ENCODE assay signal across 8 mouse cellular contexts in genomic region chr6:142386285-142387010, GRCm38 (mm10). TPM values are rescaled to one million over a fixed set of nuclear protein-coding genes. Genes with fewer than 3 reads are reported as not detected.
DNase-seq lines count a peak whose midpoint lies in the region; ATAC-seq and TF ChIP-seq lines count a peak whose summit lies in the region.

No protein-coding gene starts in this region.

- peak overlapping the region; percentile 98 to 99 for H3K4me3 ChIP-seq in heart, embryonic 14.5 days (ENCODE audit: control insufficient read depth in 1 of 2, insufficient read depth in 1 of 2, low read depth in 1 of 2, low read length in 2 of 2)
- H3K4me3 ChIP-seq in MEL (ENCODE audit: control insufficient read depth in 1 of 2, insufficient read depth in 1 of 2, low read depth in 2 of 2, low read length in 2 of 2), result peak overlapping the region; percentile 62 to 86

- no peak for DNase-seq in heart, postnatal 14 days
- peak; percentile 87 for DNase-seq in MEL (ENCODE audit: low read depth, low spot score)
- DNase-seq in forelimb bud, embryonic 11.5 days (ENCODE audit: low read depth, low spot score), result peak; percentile 11
- no peak for DNase-seq in cerebellum, adult 9-10 months
- no peak for DNase-seq in adrenal gland, adult (ENCODE audit: inconsistent age in 2 of 2, low spot score in 1 of 2)

- intact Hi-C loops in heart, postnatal 14 days (cut with DNase I), result loop anchor here (5.0 kb wide), 3 partner anchors 39 to 371 kb away; partner anchors contain the start of genes Cmas and Pyroxd1

- peak; percentile 46 for ATAC-seq in heart, embryonic 14.5 days (ENCODE audit: insufficient number of reproducible peaks, insufficient read depth, low FRiP score, low read depth)
- ATAC-seq in megakaryocyte progenitor cell, adult 5-6 weeks (replicated peaks; ENCODE audit: poor library complexity), result peak; percentile 47
- ATAC-seq in frontal cortex, adult (ENCODE audit: low TSS enrichment), result no peak

- TF ChIP-seq RAD21 in MEL (IDR thresholded peaks at IDR 0.05; ENCODE audit: low read depth, low read length), result no peak

- TF ChIP-seq CTCF in MEL (IDR thresholded peaks at IDR 0.05 in 2 of 3, conservative IDR thresholded peaks at IDR 0.05 in 1 of 3; ENCODE audit: control insufficient read depth in 1 of 3, insufficient read depth in 1 of 3, low read depth in 2 of 3, low read length in 3 of 3, poor library complexity in 1 of 3, severe bottlenecking in 1 of 3), result no peak

- peak overlapping the region; percentile 84 for H3K9ac ChIP-seq in heart, embryonic 14.5 days (ENCODE audit: low read length)
- peak overlapping the region; percentile 83 for H3K9ac ChIP-seq in MEL (ENCODE audit: control insufficient read depth, low read depth, low read length, poor library complexity, severe bottlenecking)

- no peaks in the 10 kb centered on the region for H3K27me3 ChIP-seq in heart, embryonic 14.5 days (ENCODE audit: control insufficient read depth, insufficient read depth, low read length)
- H3K27me3 ChIP-seq in MEL (ENCODE audit: control insufficient read depth in 1 of 2, insufficient read depth in 2 of 2, low read length in 2 of 2), result no peaks in the 10 kb centered on the region

- no peak overlapping the region for H3K27ac ChIP-seq in heart, embryonic 14.5 days (replicated peaks in 1 of 2; ENCODE audit: control insufficient read depth in 1 of 2, insufficient read depth in 1 of 2, low read depth in 2 of 2, low read length in 2 of 2)
- H3K27ac ChIP-seq in MEL (ENCODE audit: control insufficient read depth, low read depth, low read length), result peak overlapping the region; percentile 96

- H3K4me1 ChIP-seq in heart, embryonic 14.5 days (ENCODE audit: control insufficient read depth in 2 of 2, insufficient read depth in 2 of 2, low read length in 2 of 2), result peaks cover 0 to 19% of the 10 kb centered on the region in 2 experiments; a peak in 2 of 4 replicates
- peaks cover 9 to 27% of the 10 kb centered on the region in 2 experiments for H3K4me1 ChIP-seq in MEL (ENCODE audit: control insufficient read depth in 1 of 2, insufficient read depth in 2 of 2, low read length in 2 of 2)

- peaks cover 5% of the 10 kb centered on the region; the same call in 1 of the 2 replicates for H3K36me3 ChIP-seq in heart, embryonic 14.5 days (ENCODE audit: control insufficient read depth, insufficient read depth, low read length)
- peaks cover 0 to 33% of the 10 kb centered on the region in 2 experiments; a peak in 2 of 4 replicates for H3K36me3 ChIP-seq in MEL (ENCODE audit: control insufficient read depth in 1 of 2, insufficient read depth in 2 of 2, low read length in 2 of 2)

- peaks cover 61% of the 10 kb centered on the region for H3K79me2 ChIP-seq in MEL (ENCODE audit: control insufficient read depth, insufficient read depth, low read length, poor library complexity)

- H3K4me2 ChIP-seq in heart, embryonic 14.5 days (ENCODE audit: low read length), result peak overlapping the region; percentile 78

- 4% methylated on average over 31 of the region's 31 CpGs for WGBS in heart, embryonic 14.5 days

- peak; percentile 97 to 99 for TF ChIP-seq EP300 in MEL (IDR thresholded peaks at IDR 0.05; ENCODE audit: low read depth in 1 of 2, low read length in 2 of 2)

- no peaks in the 10 kb centered on the region for H3K9me3 ChIP-seq in heart, embryonic 14.5 days (ENCODE audit: control insufficient read depth, low read length)
- no peaks in the 10 kb centered on the region for H3K9me3 ChIP-seq in MEL (replicated peaks; ENCODE audit: insufficient read depth, low read length)

- TF ChIP-seq POLR2A in MEL (IDR thresholded peaks at IDR 0.05; ENCODE audit: control insufficient read depth in 1 of 2, insufficient read depth in 1 of 2, low read depth in 1 of 2, low read length in 2 of 2, poor library complexity in 1 of 2), result peak; percentile 72 to 73

TF ChIP-seq in MEL, 35 proteins besides CTCF, POLR2A, EP300 and RAD21 (continues in another document):
- TF ChIP-seq UBTF (IDR thresholded peaks at IDR 0.05; ENCODE audit: borderline replicate concordance, insufficient read depth, low read depth, low read length) (no peak), SMC3 (IDR thresholded peaks at IDR 0.05; ENCODE audit: low read depth, low read length) (no peak), ETS1 (IDR thresholded peaks at IDR 0.05; ENCODE audit: low read depth, low read length) (peak; percentile 89), GATA1 (IDR thresholded peaks at IDR 0.05; ENCODE audit: low read depth, low read length) (peak; percentile 99), CHD1 (IDR thresholded peaks at IDR 0.05; ENCODE audit: low read depth, low read length) (peak; percentile 15; the same call in 1 of the 2 replicates), TCF12 (IDR thresholded peaks at IDR 0.05; ENCODE audit: low read depth, low read length) (peak; percentile 95), ZMIZ1 (IDR thresholded peaks at IDR 0.05; ENCODE audit: low read depth, low read length) (no peak; the same call in 1 of the 2 replicates), ZC3H11A (IDR thresholded peaks at IDR 0.05; ENCODE audit: low read depth, low read length) (no peak), CHD2 (IDR thresholded peaks at IDR 0.05; ENCODE audit: low read length) (no peak), MYC (IDR thresholded peaks at IDR 0.05; ENCODE audit: low read depth, low read length) (peak; percentile 62; the same call in 1 of the 2 replicates), POLR2AphosphoS2 (IDR thresholded peaks at IDR 0.05; ENCODE audit: low read length) (0 out of 2 replicates have a peak, but pooled peaks have one; percentile 38), E2F4 (IDR thresholded peaks at IDR 0.05; ENCODE audit: borderline replicate concordance, low read depth, low read length) (no peak), ELF1 (IDR thresholded peaks at IDR 0.05; ENCODE audit: low read depth, low read length) (peak; percentile 41; the same call in 1 of the 2 replicates), HCFC1 (IDR thresholded peaks at IDR 0.05; ENCODE audit: low read depth, low read length) (peak; percentile 62; the same call in 1 of the 2 replicates), MXI1 (IDR thresholded peaks at IDR 0.05; ENCODE audit: low read depth, low read length) (no peak), ZKSCAN1 (IDR thresholded peaks at IDR 0.05; ENCODE audit: low read depth, low read length) (no peak), GABPA (IDR thresholded peaks at IDR 0.05; ENCODE audit: low read depth, low read length) (no peak), NRF1 (IDR thresholded peaks at IDR 0.05; ENCODE audit: insufficient read depth, low read depth, low read length, poor library complexity, severe bottlenecking) (no peak), BHLHE40 (IDR thresholded peaks at IDR 0.05; ENCODE audit: borderline replicate concordance, low read depth, low read length) (peak; percentile 74; the same call in 1 of the 2 replicates), TBP (IDR thresholded peaks at IDR 0.05; ENCODE audit: low read depth, low read length) (0 out of 2 replicates have a peak, but pooled peaks have one; percentile 39), NELFE (IDR thresholded peaks at IDR 0.05; ENCODE audit: low read depth, low read length) (peak; percentile 19; the same call in 1 of the 2 replicates), TAL1 (IDR thresholded peaks at IDR 0.05; ENCODE audit: low read length) (peak; percentile 86), MAX (IDR thresholded peaks at IDR 0.05; ENCODE audit: low read length) (no peak), USF1 (IDR thresholded peaks at IDR 0.05; ENCODE audit: low read depth, low read length) (no peak), MYB (IDR thresholded peaks at IDR 0.05; ENCODE audit: low read depth, low read length) (peak; percentile 94), SIN3A (IDR thresholded peaks at IDR 0.05; ENCODE audit: low read length) (peak; percentile 81), RCOR1 (IDR thresholded peaks at IDR 0.05; ENCODE audit: low read depth, low read length) (peak; percentile 99), ZNF384 (IDR thresholded peaks at IDR 0.05; ENCODE audit: low read depth, low read length) (peak; percentile 73), POLR2AphosphoS5 (IDR thresholded peaks at IDR 0.05; ENCODE audit: borderline replicate concordance, low read depth, low read length) (no peak)

RNA-seq across cellular contexts. Expression of gene Recql, which starts 0.4 kb away (rescaled TPM):
- 18.1 and 18.5 TPM in 2 replicates for polyA plus RNA-seq in heart, embryonic 14.5 days (2014; fragmentation: Nextera tagmentation; extraction: Ambion mirVana)
- 1 to 10 TPM; 7.6 to 8.9 TPM for total RNA-seq in heart, postnatal 14 days (2021)
- total RNA-seq in MEL (2012; rRNA removed), result 39.1 and 39.9 TPM in 2 replicates
- 10 to 100 TPM in 1 of 2 experiments, not detected in 1; 48.4 TPM for polyA plus RNA-seq in MEL (2012; ENCODE audit: insufficient read depth in 1 of 2, insufficient read length in 2 of 2, low read depth in 1 of 2, low replicate concordance in 2 of 2, missing spikeins in 1 of 2)
- 32.8 and 53.8 TPM in 2 replicates for total RNA-seq in megakaryocyte progenitor cell, adult 5-6 weeks (2015)
- 43.0 and 45.4 TPM in 2 replicates for total RNA-seq in megakaryocyte progenitor cell, adult 5-6 weeks (2017)

RNA-seq across cellular contexts. Expression of gene Golt1b, which starts 0.6 kb away (rescaled TPM):
- polyA plus RNA-seq in heart, embryonic 14.5 days (2014; fragmentation: Nextera tagmentation; extraction: Ambion mirVana), result 71.4 and 73.1 TPM in 2 replicates
- total RNA-seq in heart, postnatal 14 days (2021), result 10 to 100 TPM; 16.7 to 18.7 TPM
- total RNA-seq in MEL (2012; rRNA removed), result 50.9 and 54.7 TPM in 2 replicates
- polyA plus RNA-seq in MEL (2012; ENCODE audit: insufficient read depth in 1 of 2, insufficient read length in 2 of 2, low read depth in 1 of 2, low replicate concordance in 2 of 2, missing spikeins in 1 of 2), result 10 to 100 TPM in 1 of 2 experiments, not detected in 1; 45.3 TPM
- total RNA-seq in megakaryocyte progenitor cell, adult 5-6 weeks (2015), result 32.4 and 36.8 TPM in 2 replicates
- 33.1 and 40.1 TPM in 2 replicates for total RNA-seq in megakaryocyte progenitor cell, adult 5-6 weeks (2017)

RNA-seq across cellular contexts. Expression of gene Spx, which starts 26.8 kb away (rescaled TPM):
- 0.42 TPM in 1 of 2 replicates, not detected in the other for polyA plus RNA-seq in heart, embryonic 14.5 days (2014; fragmentation: Nextera tagmentation; extraction: Ambion mirVana)
- total RNA-seq in heart, postnatal 14 days (2021), result not detected
- total RNA-seq in MEL (2012; rRNA removed), result 0.23 and 0.69 TPM in 2 replicates
- under 1 TPM in 1 of 2 experiments, not detected in 1; 0.67 TPM for polyA plus RNA-seq in MEL (2012; ENCODE audit: insufficient read depth in 1 of 2, insufficient read length in 2 of 2, low read depth in 1 of 2, low replicate concordance in 2 of 2, missing spikeins in 1 of 2)
- not detected in 2 replicates for total RNA-seq in megakaryocyte progenitor cell, adult 5-6 weeks (2015)
- not detected in 2 replicates for total RNA-seq in megakaryocyte progenitor cell, adult 5-6 weeks (2017)

RNA-seq across cellular contexts. Expression of gene Pyroxd1, which starts 41.0 kb away (rescaled TPM):
- 14.3 TPM in 2 replicates for polyA plus RNA-seq in heart, embryonic 14.5 days (2014; fragmentation: Nextera tagmentation; extraction: Ambion mirVana)
- 1 to 10 TPM; 7.7 to 8.9 TPM for total RNA-seq in heart, postnatal 14 days (2021)
- total RNA-seq in MEL (2012; rRNA removed), result 6.7 and 7.5 TPM in 2 replicates
- polyA plus RNA-seq in MEL (2012; ENCODE audit: insufficient read depth in 1 of 2, insufficient read length in 2 of 2, low read depth in 1 of 2, low replicate concordance in 2 of 2, missing spikeins in 1 of 2), result 1 to 10 TPM in 1 of 2 experiments, not detected in 1; 6.5 TPM
- 11.1 and 11.3 TPM in 2 replicates for total RNA-seq in megakaryocyte progenitor cell, adult 5-6 weeks (2015)
- total RNA-seq in megakaryocyte progenitor cell, adult 5-6 weeks (2017), result 11.9 and 16.1 TPM in 2 replicates

Comparison
In these comparisons a context has a peak if more than half of its experiments do, and no peak if none do; other contexts are left out.
1. DNase-seq: peak in MEL (single experiment) and forelimb bud, embryonic 11.5 days (single experiment); none in heart, postnatal 14 days (0 of 2), cerebellum, adult 9-10 months (single experiment) and adrenal gland, adult (0 of 2).